ENCODE assay signal across 29 mouse cellular contexts in genomic region chr10:62419422-62419821, GRCm38 (mm10). TPM values are rescaled to one million over a fixed set of nuclear protein-coding genes. Genes with fewer than 3 reads are reported as not detected.
"Had no signal": no experiment of that assay in that cellular context is flagged by ENCODE, and none has a peak within 500 bp of the region (broad histone marks: within the 10 kb centered on the region; RNA-seq: fewer than 3 reads in every experiment).

No protein-coding gene starts in this region.

- DNase-seq: gastrocnemius, adult 2 months; gastrocnemius, postnatal 10 days; gastrocnemius, postnatal 25 days; heart, adult 18-20 months; heart, postnatal 10 days; heart, postnatal 4 days; kidney, adult 11 months; kidney, adult 2 months; kidney, adult 9 months; kidney, postnatal 14 days; kidney, postnatal 36 days; liver; liver, embryonic 13.5 days had no signal

- H3K4me2 ChIP-seq: heart, embryonic 12.5 days; hindbrain, embryonic 12.5 days; hindbrain, embryonic 14.5 days; kidney, embryonic 15.5 days; limb, embryonic 12.5 days; liver, embryonic 11.5 days; liver, embryonic 13.5 days had no signal

- H3K36me3 ChIP-seq: heart, embryonic 10.5 days; heart, embryonic 12.5 days; hindbrain, embryonic 10.5 days; hindbrain, embryonic 12.5 days; kidney, embryonic 15.5 days; limb, embryonic 10.5 days; limb, embryonic 12.5 days; liver, embryonic 13.5 days had no signal

- H3K27ac ChIP-seq: gastrocnemius, adult 2 months; heart, embryonic 10.5 days; hindbrain, embryonic 10.5 days; hindbrain, embryonic 12.5 days; hindbrain, embryonic 14.5 days; kidney, embryonic 15.5 days; kidney, postnatal 0 days; left cerebral cortex, adult 2 months; limb, embryonic 10.5 days; limb, embryonic 12.5 days; liver, embryonic 13.5 days had no signal

- H3K9ac ChIP-seq: heart, embryonic 12.5 days; hindbrain, embryonic 12.5 days; hindbrain, embryonic 14.5 days; kidney, embryonic 15.5 days; limb, embryonic 12.5 days; liver, embryonic 13.5 days had no signal

- H3K27me3 ChIP-seq: heart, embryonic 12.5 days; kidney, embryonic 15.5 days; limb, embryonic 12.5 days had no signal

- ATAC-seq: hindbrain, embryonic 16.5 days; inflammation-experienced regulatory T-cells, adult 6 months had no signal

- H3K4me3 ChIP-seq: gastrocnemius, adult 2 months; heart, embryonic 10.5 days; heart, embryonic 12.5 days; hindbrain, embryonic 10.5 days; hindbrain, embryonic 12.5 days; kidney, embryonic 15.5 days; left cerebral cortex, adult 2 months; limb, embryonic 10.5 days; limb, embryonic 12.5 days; liver, embryonic 13.5 days had no signal

- H3K9me3 ChIP-seq: heart, embryonic 10.5 days; heart, embryonic 12.5 days; hindbrain, embryonic 10.5 days; hindbrain, embryonic 12.5 days; kidney, embryonic 15.5 days; limb, embryonic 10.5 days; limb, embryonic 12.5 days; liver, embryonic 13.5 days had no signal

RNA-seq across cellular contexts. Expression of gene Hkdc1, which starts 2.9 kb away (rescaled TPM):
- total RNA-seq: gastrocnemius, adult 2 months; granulocyte monocyte progenitor cell, adult 5-6 weeks; heart, adult 18-20 months; heart, adult 8-10 months; heart, postnatal 10 days; heart, postnatal 25 days; heart, postnatal 4 days had no signal
- polyA plus RNA-seq: inflammation-experienced regulatory T-cells, adult 6 months had no signal

RNA-seq across cellular contexts. Expression of gene 4930507D05Rik, which starts 29.9 kb away (rescaled TPM):
- total RNA-seq: gastrocnemius, postnatal 25 days had no signal
- polyA plus RNA-seq: inflammation-experienced regulatory T-cells, adult 6 months had no signal
